Mouse (Mus musculus) liver, adult 2 months (tissue): Measurements from ENCODE around the gene Kcne1. TPM values are rescaled to one million over a fixed set of nuclear protein-coding genes. Genes with fewer than 3 reads are reported as not detected.

Experiments used
- DNase-seq: peaks from one replicate; pipeline ENCODE4 v3.0.0-alpha.2; 2011; ENCODE audit warnings: low read depth, low spot score; ENCODE audit errors: extremely low read depth
- H3K27ac ChIP-seq: fragments of 200-500 bp; replicated peaks from 2 replicates; pipeline ENCODE4 v1.5.1; 2012; ENCODE audit warnings: low read depth, mild to moderate bottlenecking, control low read depth, inconsistent platforms, low read length; ENCODE audit not compliant: insufficient read depth
- H3K27me3 ChIP-seq: fragments of 200-500 bp; 2 replicates; pipeline ENCODE4 v1.6.1; 2012; ENCODE audit warnings: mild to moderate bottlenecking, moderate library complexity, low read length, inconsistent platforms; ENCODE audit not compliant: control insufficient read depth, insufficient read depth
- H3K36me3 ChIP-seq: fragments of 200-500 bp; 2 replicates; pipeline ENCODE4 v1.6.1; 2012; ENCODE audit warnings: low read length, inconsistent platforms; ENCODE audit not compliant: control insufficient read depth, insufficient read depth
- H3K4me1 ChIP-seq: fragments of 200-500 bp; 2 replicates; pipeline ENCODE4 v1.6.1; 2011; ENCODE audit warnings: low read length; ENCODE audit not compliant: control insufficient read depth, insufficient read depth
- H3K4me3 ChIP-seq: fragments of 200-500 bp; 2 replicates; pipeline ENCODE4 v1.5.1; 2011; ENCODE audit warnings: low read depth, mild to moderate bottlenecking, control low read depth, low read length, moderate library complexity; ENCODE audit not compliant: insufficient read depth
- H3K79me2 ChIP-seq: fragments of 200-500 bp; 2 replicates; pipeline ENCODE4 v1.6.1; 2012; ENCODE audit warnings: inconsistent platforms, mild to moderate bottlenecking, low read length, moderate library complexity; ENCODE audit not compliant: control insufficient read depth, insufficient read depth
- H3K9ac ChIP-seq: fragments of 200-500 bp; 2 replicates; pipeline ENCODE4 v1.6.1; 2012; ENCODE audit warnings: low read depth, mild to moderate bottlenecking, control low read depth, inconsistent platforms, low read length
- CTCF ChIP-seq: fragments of 200-500 bp; IDR thresholded peaks from 2 replicates; pipeline ENCODE4 v1.5.1; 2011; ENCODE audit warnings: low read depth, low read length, control low read depth
- POLR2A ChIP-seq: fragments of 200-500 bp; IDR thresholded peaks from 2 replicates; pipeline ENCODE4 v1.6.1; 2011; ENCODE audit warnings: low read length, control low read depth; ENCODE audit not compliant: insufficient read depth; ENCODE audit errors: extremely low read depth
- WGBS: fragments of 180-500 bp; shearing (Covaris S2); methylation state at CpG from one replicate; pipeline ENCODE4 v1.1.7; 2018; 5-methylcytosine and 5-hydroxymethylcytosine counted together
- polyA plus RNA-seq: library from polyadenylated mRNA; depleted of rRNA; stranded (reverse); fragments of >200 nt; gene quantifications from 2 replicates; pipeline ENCODE4 v1.2.3, GENCODE M21; 2012
- total RNA-seq: library from RNA; depleted of rRNA; stranded (reverse); fragments of >200 nt; gene quantifications from 2 replicates; pipeline ENCODE4 v1.2.3, GENCODE M21; 2014

Kcne1 gene
- total and polyA plus RNA-seq, 2 experiments = not detected

- no peak overlapping the region for H3K4me3 ChIP-seq
- H3K79me2 ChIP-seq = no peaks in the 10 kb centered on the region
- no peaks in the 10 kb centered on the region for H3K27me3 ChIP-seq
- 0% methylated on average over 2 of the region's 2 CpGs for WGBS
- H3K4me1 ChIP-seq = no peaks in the 10 kb centered on the region
- TF ChIP-seq POLR2A (no peak), CTCF (peak; percentile 84)
- H3K9ac ChIP-seq = no peak overlapping the region
- peak; percentile 40 for DNase-seq
- H3K27ac ChIP-seq = no peak overlapping the region
- no peaks in the 10 kb centered on the region for H3K36me3 ChIP-seq
These were observed 25.8 kb upstream of the Kcne1 start for GRCm38 (mm10) chr16:92385062-92385461.

- H3K36me3 ChIP-seq = no peaks in the 10 kb centered on the region
- no peak for DNase-seq
- H3K4me1 ChIP-seq = no peaks in the 10 kb centered on the region
- H3K4me3 ChIP-seq = no peak overlapping the region
- H3K9ac ChIP-seq = no peak overlapping the region
- no peaks in the 10 kb centered on the region for H3K27me3 ChIP-seq
- TF ChIP-seq POLR2A = no peak
- no peak for TF ChIP-seq CTCF
- H3K79me2 ChIP-seq = no peaks in the 10 kb centered on the region
- H3K27ac ChIP-seq = no peak overlapping the region
These were observed 24.1 kb upstream of the Kcne1 start for GRCm38 (mm10) chr16:92383412-92383811.

- WGBS = 62% methylated on average over 6 of the region's 6 CpGs
- Histone ChIP-seq H3K27me3 (no peaks in the 10 kb centered on the region), H3K79me2 (no peaks in the 10 kb centered on the region)
These were observed 23.2 kb upstream of the Kcne1 start for GRCm38 (mm10) chr16:92382508-92382907.

GRCm38 (mm10) chr16:92381092-92381491 is 21.8 kb upstream of the Kcne1 start:
- no peak overlapping the region for H3K4me3 ChIP-seq
- H3K4me1 ChIP-seq = no peaks in the 10 kb centered on the region
- WGBS = 73% methylated on average over 6 of the region's 6 CpGs
- H3K9ac ChIP-seq = no peak overlapping the region
- H3K36me3 ChIP-seq = no peaks in the 10 kb centered on the region
- H3K27me3 ChIP-seq = no peaks in the 10 kb centered on the region
- no peaks in the 10 kb centered on the region for H3K79me2 ChIP-seq
- H3K27ac ChIP-seq = no peak overlapping the region
- DNase-seq = no peak
- TF ChIP-seq POLR2A = no peak
- TF ChIP-seq CTCF = no peak

More at GRCm38 (mm10) chr16:92382508-92382907, 23.2 kb upstream of the Kcne1 start:
- no peak for DNase-seq
- TF ChIP-seq POLR2A = no peak
- TF ChIP-seq CTCF = no peak
- Histone ChIP-seq H3K4me3 (no peak overlapping the region), H3K9ac (no peak overlapping the region), H3K36me3 (no peaks in the 10 kb centered on the region), H3K27ac (no peak overlapping the region), H3K4me1 (no peaks in the 10 kb centered on the region)

GRCm38 (mm10) chr16:92376976-92377375 is 17.7 kb upstream of the Kcne1 start:
- TF ChIP-seq POLR2A (no peak), CTCF (no peak)
- WGBS = 91% methylated on average over 6 of the region's 6 CpGs
- no peaks in the 10 kb centered on the region for H3K4me1 ChIP-seq
- no peaks in the 10 kb centered on the region for H3K36me3 ChIP-seq
- H3K4me3 ChIP-seq = no peak overlapping the region
- H3K27ac ChIP-seq = no peak overlapping the region
- H3K27me3 ChIP-seq = no peaks in the 10 kb centered on the region
- no peak overlapping the region for H3K9ac ChIP-seq
- H3K79me2 ChIP-seq = no peaks in the 10 kb centered on the region
- DNase-seq = no peak

- Histone ChIP-seq H3K36me3 (no peaks in the 10 kb centered on the region), H3K4me1 (no peaks in the 10 kb centered on the region), H3K27ac (no peak overlapping the region), H3K27me3 (no peaks in the 10 kb centered on the region), H3K4me3 (no peak overlapping the region), H3K9ac (no peak overlapping the region), H3K79me2 (no peaks in the 10 kb centered on the region)
- no peak for TF ChIP-seq CTCF
- TF ChIP-seq POLR2A = no peak
- DNase-seq = no peak
- WGBS = 52% methylated on average over 5 of the region's 5 CpGs
These were observed 12.4 kb upstream of the Kcne1 start for GRCm38 (mm10) chr16:92371623-92372022.
